Mouse (Mus musculus) bone marrow macrophage, adult 2 months (primary cell): ENCODE measurements around the gene Kctd13. TPM values are rescaled to one million over a fixed set of nuclear protein-coding genes. Genes with fewer than 3 reads are reported as not detected.
A peak's percentile ranks its signal among the peaks of the same experiment; 100 is the strongest.
"Not testable (repeated sequence)": the region's sequence is repeated elsewhere in the genome, so short reads cannot be mapped to it uniquely, and the experiment has no call there.

Experiments used
- H3K27ac ChIP-seq: 2 replicates; pipeline ENCODE4 v1.5.1; 2012; ENCODE audit warnings: low read depth, low read length; ENCODE audit not compliant: insufficient read depth
- H3K4me1 ChIP-seq: 2 replicates; pipeline ENCODE4 v1.6.1; 2012; ENCODE audit warnings: low read length; ENCODE audit not compliant: control insufficient read depth, insufficient read depth
- H3K4me3 ChIP-seq: 2 replicates; pipeline ENCODE4 v1.5.1; 2012; ENCODE audit warnings: mild to moderate bottlenecking, low read length, moderate library complexity; ENCODE audit not compliant: insufficient read depth
- CTCF ChIP-seq: IDR thresholded peaks from 2 replicates; pipeline ENCODE4 v1.5.1; 2012; ENCODE audit warnings: low read depth, mild to moderate bottlenecking, low read length, moderate library complexity
- POLR2A ChIP-seq: IDR thresholded peaks from 2 replicates; pipeline ENCODE4 v1.6.1; 2012; ENCODE audit warnings: mild to moderate bottlenecking, low read depth, low read length, borderline replicate concordance
- polyA plus RNA-seq: library from polyadenylated mRNA; stranded (reverse); fragments of >200 nt; gene quantifications from 2 replicates; pipeline ENCODE4 v1.2.4, GENCODE M21; 2012; ENCODE audit not compliant: missing spikeins, insufficient read depth, insufficient read length

The Kctd13 gene
- polyA plus RNA-seq, 1 experiment: 17.5 TPM

DNA sequence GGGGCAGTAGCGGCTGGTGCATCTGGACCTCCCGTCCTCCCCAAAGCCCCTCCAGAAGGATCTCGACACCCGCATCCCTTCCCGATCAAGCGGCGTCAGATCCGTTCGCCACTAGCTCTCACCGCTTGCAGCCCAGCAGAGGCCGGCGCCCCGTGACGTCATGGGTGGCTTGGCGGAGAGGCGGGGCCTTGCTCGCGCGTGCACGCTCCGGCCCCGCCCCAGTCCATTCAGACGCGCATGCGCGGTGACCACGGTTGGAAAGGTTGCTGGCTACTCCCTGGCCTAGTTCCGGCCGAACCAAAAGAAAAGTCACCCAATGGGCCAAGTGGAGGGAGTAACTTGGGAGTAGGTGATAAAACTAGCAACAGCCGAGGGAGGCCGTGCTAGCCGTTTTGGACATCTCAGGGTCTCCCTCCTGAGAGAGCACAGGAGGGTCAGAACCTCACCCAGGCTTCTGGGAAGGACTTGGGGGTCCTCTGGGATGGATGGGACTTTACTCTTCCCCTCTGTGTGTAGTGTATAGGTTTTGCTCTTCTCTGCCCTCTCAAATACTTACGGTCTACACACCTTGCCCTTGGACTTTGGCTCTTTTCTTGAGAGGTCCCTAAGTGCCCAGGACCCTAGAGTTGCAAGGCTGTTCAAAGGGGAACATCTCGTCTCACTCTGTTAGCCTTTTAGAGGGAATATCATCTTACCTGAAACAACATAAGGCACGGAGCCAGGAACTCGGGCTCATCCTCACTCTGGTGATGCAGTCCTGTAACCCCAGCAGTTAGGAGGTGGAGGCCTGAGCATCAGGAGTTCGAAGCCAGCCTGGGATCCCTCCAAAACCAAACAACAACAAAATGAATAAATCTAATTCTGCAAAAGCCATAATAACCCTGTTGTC, 30.3 kb upstream of the Kctd13 start:
- peak overlapping the region; percentile 87 for H3K27ac ChIP-seq
- no peak for TF ChIP-seq POLR2A

GRCm38 (mm10) chr7:126899781-126900180, 28.9 kb upstream of the Kctd13 start:
- H3K27ac ChIP-seq, H3K4me3 ChIP-seq: not testable (repeated sequence)
- peaks cover 17% of the 10 kb centered on the region for H3K4me1 ChIP-seq

More for the DNA sequence above, 30.3 kb upstream of the Kctd13 start:
- Histone ChIP-seq H3K4me3 (peak overlapping the region; percentile 75), H3K4me1 (peaks cover 23% of the 10 kb centered on the region)

DNA sequence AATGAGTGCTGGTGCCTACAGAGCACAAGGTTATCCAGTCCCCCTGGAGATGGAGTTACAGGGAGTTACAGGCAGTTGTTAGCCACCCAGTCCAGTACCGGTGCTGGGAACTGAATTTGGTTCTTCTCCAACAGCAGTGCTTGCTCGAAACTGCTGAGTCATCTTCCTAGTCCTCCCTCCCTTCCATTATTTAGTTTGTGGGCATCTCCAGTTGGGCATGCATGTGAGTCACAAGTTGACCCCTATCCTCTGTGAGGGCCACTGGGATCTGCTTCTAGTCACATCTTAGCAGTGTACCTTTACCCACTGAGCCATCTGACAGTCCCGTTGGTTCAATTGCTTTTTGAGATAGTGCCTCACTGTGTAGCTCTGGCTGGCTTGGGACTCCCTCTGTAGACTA, 23.1 kb upstream of the Kctd13 start:
- Histone ChIP-seq H3K27ac (no peak overlapping the region), H3K4me3 (no peak overlapping the region), H3K4me1 (peaks cover 8% of the 10 kb centered on the region; the same call in 1 of the 2 replicates)
- TF ChIP-seq CTCF: no peak
- TF ChIP-seq POLR2A: no peak

DNA sequence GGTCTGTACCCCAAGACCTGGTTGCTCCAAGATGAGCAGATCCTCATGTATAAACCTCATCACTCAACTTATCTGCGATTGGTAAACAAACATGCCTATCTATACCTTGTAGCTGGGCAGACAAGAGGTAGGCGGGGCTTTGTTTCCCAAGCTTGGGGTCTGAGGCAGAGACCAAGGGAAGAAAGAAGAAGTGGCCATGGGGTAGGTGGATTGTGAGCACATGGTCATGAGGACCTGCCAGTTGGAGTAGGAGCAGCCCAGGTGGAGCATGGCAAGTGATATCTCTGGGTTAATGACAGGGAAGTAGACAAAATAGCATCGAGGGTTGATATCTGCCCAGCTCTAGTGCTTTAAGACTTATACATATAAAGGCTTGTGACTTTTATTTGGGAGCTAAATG, 13.8 kb upstream of the Kctd13 start:
- H3K4me1 ChIP-seq: peaks cover 4% of the 10 kb centered on the region; the same call in 1 of the 2 replicates
- no peak overlapping the region for H3K4me3 ChIP-seq
- no peak for TF ChIP-seq CTCF
- no peak for TF ChIP-seq POLR2A
- H3K27ac ChIP-seq: no peak overlapping the region

DNA sequence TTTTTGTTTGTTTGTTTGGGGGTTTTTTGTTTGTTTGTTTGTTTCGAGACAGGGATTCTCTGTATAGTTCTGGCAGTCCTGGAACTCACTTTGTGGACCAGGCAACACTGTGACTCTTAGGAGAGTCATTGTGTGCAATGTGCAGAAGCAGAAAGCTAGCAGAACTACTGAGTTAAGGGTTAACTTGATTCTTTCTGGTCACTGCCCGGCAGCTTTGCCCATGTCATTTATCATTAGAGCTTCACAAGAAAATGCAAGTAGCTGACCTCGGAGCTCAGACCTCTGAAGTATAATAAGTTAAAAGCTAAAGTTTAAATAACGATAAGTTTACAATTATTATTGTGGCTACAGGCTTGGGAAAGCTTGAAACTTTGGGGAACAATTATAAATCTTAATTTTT, 10.3 kb upstream of the Kctd13 start:
- H3K4me3 ChIP-seq, H3K27ac ChIP-seq, H3K4me1 ChIP-seq: not testable (repeated sequence)

DNA sequence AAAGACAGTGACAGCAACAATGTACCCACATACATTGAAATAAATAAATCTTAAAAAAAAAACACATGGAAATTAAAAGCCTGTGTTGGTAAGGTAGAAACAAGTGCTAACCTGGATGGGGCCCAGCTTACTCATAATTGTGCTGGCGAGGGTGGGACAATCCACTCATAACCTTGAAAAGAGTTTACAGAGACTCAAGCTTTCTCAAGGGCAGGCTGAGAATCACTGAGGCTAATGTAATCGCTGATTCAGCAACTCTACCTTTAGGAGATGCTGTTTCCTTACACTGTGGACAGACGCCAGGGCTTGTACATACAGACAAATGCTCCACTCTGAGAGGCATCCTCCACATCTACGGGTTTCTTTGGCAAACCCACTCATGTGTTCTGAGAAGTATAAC, 8.7 kb upstream of the Kctd13 start:
- TF ChIP-seq POLR2A: no peak
- TF ChIP-seq CTCF: no peak
- Histone ChIP-seq H3K4me1 (no peaks in the 10 kb centered on the region), H3K4me3 (no peak overlapping the region), H3K27ac (no peak overlapping the region)

GRCm38 (mm10) chr7:126921563-126921962, 7.1 kb upstream of the Kctd13 start:
- Histone ChIP-seq H3K4me3 (no peak overlapping the region), H3K27ac (no peak overlapping the region), H3K4me1 (no peaks in the 10 kb centered on the region)
- TF ChIP-seq POLR2A (no peak), CTCF (no peak)

GRCm38 (mm10) chr7:126922624-126923060, 6.0 kb upstream of the Kctd13 start, which contains the start of gene Tmem219:
Tmem219 (minus strand) TSS chr7:126922917.
- H3K4me3 ChIP-seq: no peak within 1 kb of the TSS
- no peak within 1 kb of the TSS for H3K27ac ChIP-seq
- no peaks in the 10 kb centered on the region for H3K4me1 ChIP-seq
- TF ChIP-seq POLR2A (no peak), CTCF (no peak)

DNA sequence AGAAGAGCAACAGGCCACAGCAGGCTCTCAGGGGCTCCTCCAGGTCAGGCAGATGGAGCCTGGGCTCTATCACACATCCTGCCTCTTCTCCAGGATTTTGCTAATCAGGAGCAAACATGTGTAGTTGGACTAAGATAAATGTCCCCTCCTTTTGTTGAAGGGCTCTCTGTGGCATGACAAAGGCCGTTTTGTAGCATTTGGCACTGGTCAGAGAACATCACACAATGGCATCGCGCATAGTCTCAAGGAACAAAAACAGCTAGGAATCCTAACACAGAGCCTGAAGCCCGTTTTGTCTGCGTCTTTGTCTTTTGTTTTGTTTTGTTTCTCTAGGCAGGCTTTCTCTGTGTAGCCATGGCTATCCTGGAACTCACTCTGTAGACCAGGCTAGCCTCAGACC, 4.7 kb upstream of the Kctd13 start:
- H3K4me3 ChIP-seq: no peak overlapping the region
- TF ChIP-seq POLR2A: no peak
- peaks cover 4% of the 10 kb centered on the region; the same call in 1 of the 2 replicates for H3K4me1 ChIP-seq
- H3K27ac ChIP-seq: no peak overlapping the region

- H3K27ac ChIP-seq: no peak overlapping the region
- H3K4me3 ChIP-seq: no peak overlapping the region
- H3K4me1 ChIP-seq: peaks cover 10% of the 10 kb centered on the region; the same call in 1 of the 2 replicates
- TF ChIP-seq CTCF (no peak), POLR2A (no peak)
Measured at GRCm38 (mm10) chr7:126926299-126926698, 2.4 kb upstream of the Kctd13 start.
